Mouse (Mus musculus): ENCODE measurements around the gene BC025920. TPM values are rescaled to one million over a fixed set of nuclear protein-coding genes. Genes with fewer than 3 reads are reported as not detected.

Gene BC025920
- total RNA-seq, 4 experiments from 2014 or later: 2.3 to 4.4 (median 3.0) TPM

GRCm38 (mm10) chr10:81642648-81643448 lies 36.8 kb downstream of the BC025920 start:
- no peak for DNase-seq (ENCODE audit: low spot score)

- peak; percentile 93 for DNase-seq (ENCODE audit: low spot score)
Measured at GRCm38 (mm10) chr10:81643449-81644055, 37.5 kb downstream of the BC025920 start.

GRCm38 (mm10) chr10:81644162-81644561 lies 38.1 kb downstream of the BC025920 start:
- DNase-seq (ENCODE audit: low spot score): no peak

- DNase-seq (ENCODE audit: low spot score): no peak
Measured at GRCm38 (mm10) chr10:81644716-81645115, 38.6 kb downstream of the BC025920 start.

GRCm38 (mm10) chr10:81645391-81645790 lies 39.3 kb downstream of the BC025920 start:
- DNase-seq (ENCODE audit: low spot score): no peak

- no peak for DNase-seq (ENCODE audit: low spot score)
Measured at GRCm38 (mm10) chr10:81646015-81646555, 40.0 kb downstream of the BC025920 start.

- DNase-seq (ENCODE audit: low spot score): peak; percentile 91
Measured at GRCm38 (mm10) chr10:81648803-81649775, 43.0 kb downstream of the BC025920 start, which contains the start of gene Gm10778. TSS of gene Gm10778 (plus strand) at chr10:81649059.

GRCm38 (mm10) chr10:81655178-81655577 lies 49.1 kb downstream of the BC025920 start:
- no peak for DNase-seq (ENCODE audit: low spot score)

- no peak for DNase-seq (ENCODE audit: low spot score)
Measured at GRCm38 (mm10) chr10:81656174-81656573, 50.1 kb downstream of the BC025920 start.

Other genes with a start within 250 kb of the BC025920 start
- 10 to 100 TPM in 1 of 4 experiments, 1 to 10 TPM in 3; 9.2 to 11.4 (median 9.8) TPM for gene Mfsd12, start 248.8 kb upstream of the BC025920 start, total RNA-seq (2022)
- gene 4930404N11Rik, start 240.5 kb upstream of the BC025920 start, total RNA-seq (2022): under 1 TPM in 2 of 4 experiments, not detected in 2; 0.29 to 0.66 TPM
- gene Fzr1, start 227.8 kb upstream of the BC025920 start, total RNA-seq (2022): 10 to 100 TPM; 25.9 to 39.0 (median 32.2) TPM
- 10 to 100 TPM; 49.1 to 55.0 (median 53.8) TPM for gene Dohh, start 221.8 kb upstream of the BC025920 start, total RNA-seq (2022)
- 1 to 10 TPM in 2 of 4 experiments, under 1 TPM in 2; 0.73 to 1.3 (median 1.0) TPM for gene Gm48551, start 221.8 kb upstream of the BC025920 start, total RNA-seq (2022)
- under 1 TPM in 2 of 4 experiments, not detected in 2; 0.50 to 0.72 TPM for gene Gm48552, start 217.3 kb upstream of the BC025920 start, total RNA-seq (2022)
- gene Smim24, start 213.2 kb upstream of the BC025920 start, total RNA-seq (2022): 1 to 10 TPM; 1.4 to 2.4 (median 1.9) TPM
- gene Nfic, start 150.6 kb upstream of the BC025920 start, total RNA-seq (2022): 100 to 1,000 TPM; 100 to 132 (median 108) TPM
- gene Celf5, start 123.6 kb upstream of the BC025920 start, total RNA-seq (2022): under 1 TPM in 2 of 4 experiments, not detected in 2; 0.12 to 0.29 TPM
- gene Ncln, start 109.9 kb upstream of the BC025920 start, total RNA-seq (2022): 10 to 100 TPM; 48.7 to 72.7 (median 66.7) TPM
- 1 to 10 TPM in 2 of 4 experiments, under 1 TPM in 2; 0.88 to 1.4 (median 1.0) TPM for gene S1pr4, start 106.1 kb upstream of the BC025920 start, total RNA-seq (2022)
- gene Gna15, start 82.0 kb upstream of the BC025920 start, total RNA-seq (2022): under 1 TPM; 0.37 to 0.78 (median 0.54) TPM
- gene Gna11, start 61.1 kb upstream of the BC025920 start, total RNA-seq (2022): 10 to 100 TPM; 47.7 to 54.1 (median 50.9) TPM
- gene Aes, start 46.8 kb upstream of the BC025920 start, total RNA-seq (2022): 1,000 to 10,000 TPM; 1,133 to 1,192 (median 1,173) TPM
- 10 to 100 TPM in 2 of 4 experiments, 1 to 10 TPM in 2; 5.4 to 12.1 (median 9.1) TPM for gene Tle2, start 31.7 kb upstream of the BC025920 start, total RNA-seq (2022)
- 10 to 100 TPM in 1 of 4 experiments, 1 to 10 TPM in 3; 6.8 to 12.7 (median 9.3) TPM for gene Tle6, start 5.2 kb upstream of the BC025920 start, total RNA-seq (2022)
- 1 to 10 TPM; 6.8 to 8.4 (median 7.3) TPM for gene Sirt6, start 21.5 kb downstream of the BC025920 start, total RNA-seq (2022)
- 10 to 100 TPM in 1 of 4 experiments, 1 to 10 TPM in 3; 7.3 to 12.4 (median 8.5) TPM for gene Ankrd24, start 22.3 kb downstream of the BC025920 start, total RNA-seq (2022)
- gene Gm10778, start 42.8 kb downstream of the BC025920 start, total RNA-seq (2022): 1 to 10 TPM; 1.8 to 2.2 (median 2.1) TPM
- gene Zfp433, start 98.6 kb downstream of the BC025920 start, total RNA-seq (2022): 1 to 10 TPM; 3.7 to 5.7 (median 5.1) TPM
- gene Gm3055, start 164.9 kb downstream of the BC025920 start, total RNA-seq (2022): 1 to 10 TPM; 1.4 to 4.2 (median 2.5) TPM
- gene Gm4767, start 205.9 kb downstream of the BC025920 start, total RNA-seq (2022): 1 to 10 TPM in 3 of 4 experiments, under 1 TPM in 1; 0.73 to 1.8 (median 1.4) TPM

Data from heart, adult 8-10 months (tissue).